Mouse (Mus musculus) adrenal gland, postnatal 4 days (tissue): Measurements from ENCODE around the gene Nt5c2. TPM values are rescaled to one million over a fixed set of nuclear protein-coding genes. Genes with fewer than 3 reads are reported as not detected.
"Not testable (repeated sequence)": the region's sequence is repeated elsewhere in the genome, so short reads cannot be mapped to it uniquely, and the experiment has no call there.

Experiments
- DNase-seq, 2 experiments: peaks; one replicate each; pipeline ENCODE4 v3.0.0; 2021 to 2022; ENCODE audit warnings: low spot score in 2 of 2, mixed read lengths in 2 of 2
- total RNA-seq, 2 experiments: library from RNA; stranded (reverse); gene quantifications; 2 replicates each; pipeline ENCODE4 v1.2.3; 2021

The Nt5c2 gene
- total RNA-seq, 2 experiments from 2014 or later, result 106 to 107 TPM

GRCm38 (mm10) chr19:47017831-47018230 lies 2.9 kb upstream of the Nt5c2 start:
- no peak for DNase-seq

- DNase-seq, result peak; percentile 54 to 60
These were observed 1.5 kb upstream of the Nt5c2 start for GRCm38 (mm10) chr19:47016487-47016886.

- DNase-seq, result no peak
These were observed 1.0 kb upstream of the Nt5c2 start for GRCm38 (mm10) chr19:47015965-47016364.

- no peak for DNase-seq
These were observed 443 bp upstream of the Nt5c2 start for GRCm38 (mm10) chr19:47015396-47015795.

DNA sequence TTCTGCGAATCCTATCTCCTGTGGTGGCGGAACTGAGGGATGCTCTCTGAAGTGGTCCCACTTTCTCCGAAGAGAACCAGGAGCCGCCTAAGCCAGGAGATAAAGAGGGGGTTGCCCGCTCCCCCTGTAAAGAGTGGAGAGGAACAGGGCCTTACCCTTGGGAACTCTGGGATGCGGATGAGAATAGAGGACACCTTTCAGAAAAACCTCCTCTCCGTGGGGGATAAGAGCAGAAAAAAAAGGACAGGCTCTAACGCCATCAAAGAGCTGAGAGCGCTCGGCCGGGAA lies 850 bp downstream of the Nt5c2 start:
- DNase-seq, result no peak

- DNase-seq, result no peak
These were observed 1.4 kb downstream of the Nt5c2 start for GRCm38 (mm10) chr19:47013340-47014158.

DNA sequence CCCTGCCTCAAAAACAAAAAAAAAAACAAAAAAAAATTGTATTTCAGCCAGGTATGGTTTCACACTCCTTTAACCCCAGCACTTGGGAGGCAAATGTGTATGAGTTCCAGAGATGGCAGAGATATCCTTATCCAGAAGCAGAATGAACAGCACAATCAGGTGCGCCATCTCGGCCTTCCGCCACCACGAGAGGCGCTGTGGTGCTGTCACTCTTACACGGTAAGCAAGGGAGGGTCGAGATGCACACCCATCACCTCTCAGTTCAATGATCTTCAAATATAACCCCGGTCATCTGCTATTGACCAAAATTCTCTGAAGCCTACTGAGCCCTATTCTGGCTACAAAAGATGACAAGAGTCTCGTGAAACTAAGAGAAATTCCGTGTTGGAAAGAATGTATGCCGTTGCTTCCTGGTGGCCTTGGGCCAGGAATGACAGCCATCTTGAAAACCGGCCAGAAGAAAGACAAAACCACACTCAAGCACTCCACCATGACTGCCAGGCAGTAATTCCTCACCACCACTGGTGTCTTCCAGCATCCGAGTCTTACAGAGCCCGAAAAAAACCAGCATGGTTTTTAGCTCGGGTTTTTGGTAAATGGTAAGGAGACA lies 2.3 kb downstream of the Nt5c2 start:
- DNase-seq, result no peak

DNA sequence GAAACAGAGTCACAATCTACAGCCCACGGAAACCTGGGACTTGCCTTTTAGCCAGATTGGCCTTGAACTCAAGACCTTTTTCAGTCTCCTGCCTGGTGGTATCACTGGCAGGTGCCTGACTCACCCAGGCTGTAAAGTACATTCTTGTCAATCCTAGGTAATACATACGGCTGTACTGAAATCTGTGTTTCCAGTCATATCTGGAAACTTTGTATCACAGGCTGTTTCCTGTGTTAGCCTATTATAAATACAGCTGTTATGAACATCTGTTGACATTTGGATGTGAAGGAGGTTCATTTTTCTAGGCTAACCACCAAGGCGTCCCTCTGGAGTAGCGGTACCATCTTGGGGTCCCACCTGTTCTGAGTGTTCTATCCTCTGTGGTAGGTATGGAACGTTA lies 5.0 kb downstream of the Nt5c2 start:
- DNase-seq, result no peak

DNA sequence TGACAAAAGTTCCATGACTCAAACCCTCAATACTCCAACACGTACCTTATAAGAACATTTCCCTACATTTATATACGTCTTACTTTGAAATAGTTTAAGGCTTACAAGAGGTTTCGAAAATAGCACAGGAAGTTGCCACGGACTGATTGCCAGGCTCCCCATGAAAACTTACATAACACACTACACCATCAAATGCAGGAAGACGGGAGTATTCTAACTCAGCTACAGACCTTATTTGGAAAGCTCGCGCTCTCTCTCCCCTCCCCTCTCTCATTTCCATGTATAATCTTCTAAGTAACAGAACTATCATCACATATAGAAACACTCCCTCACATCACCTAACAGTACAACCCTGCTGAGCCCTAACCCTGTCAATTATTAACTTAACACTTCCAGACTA lies 5.5 kb downstream of the Nt5c2 start:
- no peak for DNase-seq

GRCm38 (mm10) chr19:47006321-47006720 lies 8.6 kb downstream of the Nt5c2 start:
- DNase-seq, result peak in 1 of 2 experiments; percentile 53

DNA sequence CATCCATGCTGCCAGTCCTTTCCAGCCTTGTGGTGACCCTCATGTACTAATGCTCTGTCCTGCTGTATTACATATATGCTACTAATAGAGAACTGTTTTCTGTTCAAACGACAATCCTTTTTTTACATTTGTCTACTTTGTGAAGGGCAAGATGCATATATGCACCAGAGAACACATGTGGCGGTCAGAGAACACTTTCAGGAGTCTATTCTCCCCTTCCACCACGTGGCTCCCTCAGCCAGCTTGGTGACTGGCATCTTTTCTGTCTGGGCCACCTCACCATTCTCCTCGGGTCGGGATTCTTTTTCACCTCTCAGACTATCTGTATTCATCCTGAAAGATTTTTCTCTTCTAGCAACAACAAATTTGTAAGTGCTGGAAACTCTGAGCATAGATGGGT lies 9.1 kb downstream of the Nt5c2 start:
- DNase-seq, result no peak

DNA sequence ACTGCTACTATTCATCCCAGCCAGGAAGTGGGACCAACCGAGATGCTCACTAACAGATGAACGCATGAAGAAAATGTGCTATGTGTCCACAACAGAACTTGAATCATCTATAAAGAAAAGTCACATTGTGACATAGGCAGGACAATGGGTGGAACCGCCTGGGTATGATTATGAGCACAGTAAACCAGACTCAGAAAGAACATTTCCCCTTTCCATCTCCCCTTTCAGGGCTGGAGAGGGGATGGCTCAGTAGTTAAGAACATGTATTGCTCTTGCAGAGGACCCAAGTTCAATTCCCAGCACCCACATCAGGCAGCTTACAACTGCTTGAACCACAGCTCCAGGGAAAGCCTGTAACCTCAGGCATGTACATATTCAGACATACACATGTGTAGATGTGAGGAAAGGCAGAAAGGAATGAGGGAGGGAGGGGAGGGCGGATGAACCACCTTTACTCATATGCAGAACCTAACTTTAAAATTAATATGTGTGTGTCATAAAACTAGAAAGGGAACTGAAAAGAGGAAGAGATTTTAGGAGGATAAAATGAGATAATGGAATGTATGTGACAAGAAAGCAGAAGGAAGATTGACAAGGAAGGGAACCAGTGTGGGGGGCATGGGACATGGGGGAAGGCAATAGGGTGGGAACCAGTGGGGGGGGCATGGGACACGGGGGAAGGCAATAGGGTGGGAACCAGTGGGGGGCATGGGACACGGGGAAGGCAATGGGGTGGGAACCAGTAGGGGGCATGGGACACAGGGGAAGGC lies 11.0 kb downstream of the Nt5c2 start:
- no peak for DNase-seq

GRCm38 (mm10) chr19:47000357-47000756 lies 14.6 kb downstream of the Nt5c2 start:
- not testable (repeated sequence) for DNase-seq

- DNase-seq, result no peak
These were observed 15.2 kb downstream of the Nt5c2 start for GRCm38 (mm10) chr19:46999753-47000152.

DNA sequence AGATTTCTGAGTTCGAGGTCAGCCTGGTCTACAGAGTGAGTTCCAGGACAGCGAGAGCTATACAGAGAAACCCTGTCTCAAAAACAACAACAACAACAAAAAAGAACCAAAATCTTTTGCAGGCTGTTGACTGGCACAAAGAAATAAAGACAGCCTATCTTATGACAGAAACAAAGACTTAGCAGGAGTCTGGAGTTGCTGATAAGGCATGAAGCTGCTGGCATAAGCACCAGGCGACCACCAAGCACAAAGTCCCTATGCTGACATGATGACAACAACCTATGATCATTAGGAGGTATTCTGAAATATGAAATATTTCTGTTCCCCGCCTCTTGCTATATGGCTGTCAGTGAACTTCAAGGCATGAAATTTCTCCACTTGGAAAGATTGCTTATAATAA lies 16.0 kb downstream of the Nt5c2 start:
- no peak for DNase-seq

DNA sequence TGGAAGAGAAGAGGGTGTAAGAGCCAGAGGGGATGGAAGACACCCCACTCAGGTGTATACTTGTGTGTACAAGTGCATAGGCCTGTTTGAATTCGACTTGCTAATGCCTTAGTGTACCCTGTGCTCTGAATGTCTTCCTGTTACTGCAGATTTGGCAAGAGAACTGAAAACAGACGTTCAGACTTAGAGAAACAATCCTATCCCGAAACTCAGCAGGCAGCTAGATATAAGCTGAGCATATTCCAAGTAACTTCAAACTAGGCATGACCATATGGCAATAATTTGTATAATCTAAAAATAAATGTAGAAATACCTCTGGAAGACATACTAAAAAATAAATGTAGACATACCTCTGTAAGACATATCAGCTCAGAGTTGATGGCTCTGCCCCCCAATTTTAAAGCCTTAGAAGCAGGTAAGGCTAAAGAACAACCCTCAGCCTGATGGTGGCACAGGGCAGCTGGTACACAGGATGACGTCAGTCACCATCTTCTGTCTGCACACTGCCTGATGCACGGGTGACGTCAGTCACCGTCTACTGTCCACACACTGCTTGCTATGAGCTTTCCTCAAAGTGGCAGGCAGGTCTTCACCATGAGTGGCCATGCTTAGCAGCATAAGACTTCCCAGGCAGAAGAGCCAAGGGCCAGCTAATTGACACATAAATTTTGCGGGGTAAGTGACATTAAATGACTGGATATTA lies 16.6 kb downstream of the Nt5c2 start:
- DNase-seq, result no peak

- DNase-seq, result no peak
These were observed 18.9 kb downstream of the Nt5c2 start for GRCm38 (mm10) chr19:46996095-46996494.

DNA sequence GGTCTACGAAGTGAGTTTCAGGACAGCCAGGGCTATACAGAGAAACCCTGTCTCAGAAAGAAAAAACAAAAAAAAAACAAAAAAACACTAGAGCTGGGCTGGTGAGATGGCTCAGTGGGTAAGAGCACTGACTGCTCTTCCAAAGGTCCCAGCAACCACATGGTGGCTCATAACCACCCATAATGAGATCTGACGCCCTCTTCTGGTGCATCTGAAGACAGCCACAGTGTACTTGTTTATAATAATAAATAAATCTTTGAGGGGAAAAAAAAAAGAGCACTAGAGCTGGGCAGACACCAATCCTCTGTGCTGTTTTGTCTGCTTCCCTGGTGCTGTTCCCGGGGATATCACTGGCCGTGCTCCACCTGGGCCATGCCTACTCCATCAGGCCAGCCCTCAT lies 22.6 kb downstream of the Nt5c2 start:
- not testable (repeated sequence) for DNase-seq

GRCm38 (mm10) chr19:46991145-46991544 lies 23.8 kb downstream of the Nt5c2 start:
- DNase-seq, result peak; percentile 68 to 73

DNA sequence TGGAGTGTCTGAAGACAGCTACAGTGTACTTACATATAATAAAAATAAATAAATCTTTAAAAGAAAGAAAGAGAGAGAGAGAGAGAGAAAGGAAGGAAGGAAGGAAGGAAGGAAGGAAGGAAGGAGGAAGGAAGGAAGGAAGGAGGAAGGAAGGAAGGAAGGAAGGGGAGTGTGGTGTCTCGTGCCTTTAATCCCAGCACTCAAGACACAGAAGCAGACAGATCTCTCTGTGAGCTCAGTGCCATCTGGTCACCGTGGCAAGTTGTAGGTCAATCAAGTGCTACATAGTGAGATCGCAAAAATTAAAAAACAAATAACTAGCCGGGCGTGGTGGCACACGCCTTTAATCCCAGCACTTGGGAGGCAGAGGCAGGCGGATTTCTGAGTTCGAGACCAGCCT lies 24.3 kb downstream of the Nt5c2 start:
- DNase-seq, result not testable (repeated sequence)

GRCm38 (mm10) chr19:46990153-46990518 lies 24.8 kb downstream of the Nt5c2 start:
- no peak for DNase-seq
